Mouse (Mus musculus): Measurements from ENCODE around the gene Trim44. TPM values are rescaled to one million over a fixed set of nuclear protein-coding genes. Genes with fewer than 3 reads are reported as not detected.
A peak's percentile ranks its signal among the peaks of the same experiment; 100 is the strongest.

Trim44 gene
- polyA plus RNA-seq, 1 experiment from 2014 or later = 4.9 TPM

- H3K9me3 ChIP-seq (ENCODE audit: low read length) = no peaks in the 10 kb centered on the region
- no peak for DNase-seq
- TF ChIP-seq CTCF (IDR thresholded peaks at IDR 0.05; ENCODE audit: low read depth) (no peak), EP300 (IDR thresholded peaks at IDR 0.05; ENCODE audit: low read depth) (no peak)
- peak overlapping the region; percentile 76 for H3K9ac ChIP-seq (replicated peaks)
- ATAC-seq = no peak
- H3K4me1 ChIP-seq (ENCODE audit: insufficient read depth) = peaks cover 26% of the 10 kb centered on the region
- peak overlapping the region; percentile 83 for H3K4me2 ChIP-seq (ENCODE audit: low read depth, low read length)
- no peaks in the 10 kb centered on the region for H3K27me3 ChIP-seq (ENCODE audit: insufficient read depth, low read length)
- 38% methylated on average over 48 of the region's 48 CpGs for WGBS (ENCODE audit: insufficient replicate concordance)
- H3K4me3 ChIP-seq (ENCODE audit: low read depth, low read length) = peak overlapping the region; percentile 59
- no peaks in the 10 kb centered on the region for H3K36me3 ChIP-seq (replicated peaks; ENCODE audit: insufficient read depth, low read length)
- H3K27ac ChIP-seq (ENCODE audit: low read depth) = peak overlapping the region; percentile 95
These were observed 7.6 kb downstream of the Trim44 start for GRCm38 (mm10) chr2:102399864-102400604.

- ATAC-seq = no peak
- no peak overlapping the region for H3K27ac ChIP-seq (ENCODE audit: low read depth)
- 44% methylated on average over 1 of the region's 1 CpGs for WGBS (ENCODE audit: insufficient replicate concordance)
These were observed 11.1 kb downstream of the Trim44 start for GRCm38 (mm10) chr2:102396493-102396892.

GRCm38 (mm10) chr2:102393457-102393856 lies 14.2 kb downstream of the Trim44 start:
- no peaks in the 10 kb centered on the region for H3K9me3 ChIP-seq (ENCODE audit: low read length)
- DNase-seq (no peak), ATAC-seq (no peak)
- H3K4me1 ChIP-seq (ENCODE audit: insufficient read depth) = 0 out of 2 replicates have a peak, but pooled peaks cover 2% of the 10 kb centered on the region
- TF ChIP-seq EP300 (IDR thresholded peaks at IDR 0.05; ENCODE audit: low read depth) (no peak), CTCF (IDR thresholded peaks at IDR 0.05; ENCODE audit: low read depth) (no peak)
- H3K4me2 ChIP-seq (ENCODE audit: low read depth, low read length) = no peak overlapping the region
- no peaks in the 10 kb centered on the region for H3K27me3 ChIP-seq (ENCODE audit: insufficient read depth, low read length)
- no peak overlapping the region for H3K27ac ChIP-seq (ENCODE audit: low read depth)
- 90% methylated on average over 1 of the region's 1 CpGs for WGBS (ENCODE audit: insufficient replicate concordance)
- no peaks in the 10 kb centered on the region for H3K36me3 ChIP-seq (replicated peaks; ENCODE audit: insufficient read depth, low read length)
- H3K4me3 ChIP-seq (ENCODE audit: low read depth, low read length) = no peak overlapping the region
- no peak overlapping the region for H3K9ac ChIP-seq (replicated peaks)

More at GRCm38 (mm10) chr2:102396493-102396892, 11.1 kb downstream of the Trim44 start:
- Histone ChIP-seq H3K27me3 (ENCODE audit: insufficient read depth, low read length) (no peaks in the 10 kb centered on the region), H3K9ac (replicated peaks) (no peak overlapping the region), H3K4me3 (ENCODE audit: low read depth, low read length) (no peak overlapping the region), H3K9me3 (ENCODE audit: low read length) (no peaks in the 10 kb centered on the region), H3K4me2 (ENCODE audit: low read depth, low read length) (no peak overlapping the region), H3K36me3 (replicated peaks; ENCODE audit: insufficient read depth, low read length) (no peaks in the 10 kb centered on the region), H3K4me1 (ENCODE audit: insufficient read depth) (peaks cover 24% of the 10 kb centered on the region)
- TF ChIP-seq EP300 (IDR thresholded peaks at IDR 0.05; ENCODE audit: low read depth) (no peak), CTCF (IDR thresholded peaks at IDR 0.05; ENCODE audit: low read depth) (no peak)
- DNase-seq = no peak

- Histone ChIP-seq H3K27ac (ENCODE audit: low read depth) (no peak overlapping the region), H3K4me2 (ENCODE audit: low read depth, low read length) (no peak overlapping the region)
These were observed 22.2 kb downstream of the Trim44 start for GRCm38 (mm10) chr2:102385328-102385902.

GRCm38 (mm10) chr2:102384496-102384895 lies 23.1 kb downstream of the Trim44 start:
- peak overlapping the region; percentile 22; the same call in 1 of the 2 replicates for H3K9ac ChIP-seq (replicated peaks)

More at GRCm38 (mm10) chr2:102385328-102385902, 22.2 kb downstream of the Trim44 start:
- Histone ChIP-seq H3K36me3 (replicated peaks; ENCODE audit: insufficient read depth, low read length) (no peaks in the 10 kb centered on the region), H3K27me3 (ENCODE audit: insufficient read depth, low read length) (no peaks in the 10 kb centered on the region), H3K9me3 (ENCODE audit: low read length) (no peaks in the 10 kb centered on the region), H3K9ac (replicated peaks) (no peak overlapping the region), H3K4me1 (ENCODE audit: insufficient read depth) (peaks cover 23% of the 10 kb centered on the region), H3K4me3 (ENCODE audit: low read depth, low read length) (no peak overlapping the region)
- ATAC-seq (no peak), DNase-seq (no peak)
- no peak for TF ChIP-seq EP300 (IDR thresholded peaks at IDR 0.05; ENCODE audit: low read depth)
- TF ChIP-seq CTCF (IDR thresholded peaks at IDR 0.05; ENCODE audit: low read depth) = no peak

GRCm38 (mm10) chr2:102384057-102384456 lies 23.6 kb downstream of the Trim44 start:
- H3K4me3 ChIP-seq (ENCODE audit: low read depth, low read length) = no peak overlapping the region

More at GRCm38 (mm10) chr2:102384496-102384895, 23.1 kb downstream of the Trim44 start:
- ATAC-seq (no peak), DNase-seq (no peak)
- WGBS (ENCODE audit: insufficient replicate concordance) = 48% methylated on average over 1 of the region's 1 CpGs
- H3K4me3 ChIP-seq (ENCODE audit: low read depth, low read length) = no peak overlapping the region
- H3K27ac ChIP-seq (ENCODE audit: low read depth) = peak overlapping the region; percentile 48; the same call in 1 of the 2 replicates
- TF ChIP-seq EP300 (IDR thresholded peaks at IDR 0.05; ENCODE audit: low read depth) = no peak
- no peak for TF ChIP-seq CTCF (IDR thresholded peaks at IDR 0.05; ENCODE audit: low read depth)
- no peaks in the 10 kb centered on the region for H3K36me3 ChIP-seq (replicated peaks; ENCODE audit: insufficient read depth, low read length)
- H3K27me3 ChIP-seq (ENCODE audit: insufficient read depth, low read length) = no peaks in the 10 kb centered on the region
- no peaks in the 10 kb centered on the region for H3K9me3 ChIP-seq (ENCODE audit: low read length)
- H3K4me1 ChIP-seq (ENCODE audit: insufficient read depth) = peaks cover 25% of the 10 kb centered on the region
- peak overlapping the region; percentile 51; the same call in 1 of the 2 replicates for H3K4me2 ChIP-seq (ENCODE audit: low read depth, low read length)

More at GRCm38 (mm10) chr2:102384057-102384456, 23.6 kb downstream of the Trim44 start:
- ATAC-seq (no peak), DNase-seq (no peak)
- Histone ChIP-seq H3K27ac (ENCODE audit: low read depth) (peak overlapping the region; percentile 48; the same call in 1 of the 2 replicates), H3K27me3 (ENCODE audit: insufficient read depth, low read length) (no peaks in the 10 kb centered on the region), H3K4me2 (ENCODE audit: low read depth, low read length) (peak overlapping the region; percentile 51), H3K4me1 (ENCODE audit: insufficient read depth) (peaks cover 29% of the 10 kb centered on the region), H3K36me3 (replicated peaks; ENCODE audit: insufficient read depth, low read length) (no peaks in the 10 kb centered on the region), H3K9me3 (ENCODE audit: low read length) (no peaks in the 10 kb centered on the region), H3K9ac (replicated peaks) (peak overlapping the region; percentile 22; the same call in 1 of the 2 replicates)
- no peak for TF ChIP-seq CTCF (IDR thresholded peaks at IDR 0.05; ENCODE audit: low read depth)
- WGBS (ENCODE audit: insufficient replicate concordance) = 40% methylated on average over 2 of the region's 2 CpGs
